Comparison of ENCODE assay signal across 8 mouse cellular contexts in the genomic region with DNA sequence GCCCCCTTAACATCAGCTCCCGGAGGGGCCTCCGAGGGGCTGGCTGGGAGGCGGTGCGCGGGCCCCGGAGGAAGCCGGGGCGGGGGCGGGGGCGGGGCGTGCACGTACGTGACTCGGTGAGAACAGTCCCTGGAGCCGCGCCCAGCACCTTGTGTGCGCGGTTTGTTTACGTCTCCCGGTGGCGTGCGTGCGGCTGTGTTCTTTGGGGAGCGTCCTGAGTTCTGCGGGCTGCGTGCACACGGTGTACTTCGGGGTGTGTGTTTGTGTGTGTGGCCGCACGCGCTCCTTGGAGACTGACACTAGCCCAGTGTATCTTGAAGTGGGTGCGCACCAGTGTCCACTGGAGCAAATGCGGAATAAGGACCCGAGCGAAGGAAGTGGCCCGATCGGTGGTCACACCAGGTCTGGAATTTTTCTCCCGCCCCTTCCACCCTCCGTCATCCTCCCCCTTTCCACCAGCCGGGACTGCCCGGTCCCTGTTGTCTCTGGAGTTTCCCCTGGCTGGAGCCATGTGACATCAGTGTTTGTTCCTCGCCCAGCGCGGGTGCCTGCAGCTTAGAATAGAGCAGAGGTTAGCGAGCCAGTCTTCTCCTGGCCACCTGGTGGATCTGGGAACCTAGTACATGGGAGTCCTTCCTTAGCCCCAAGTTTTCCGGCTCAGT. TPM values are rescaled to one million over a fixed set of nuclear protein-coding genes. Genes with fewer than 3 reads are reported as not detected.
A peak's percentile ranks its signal among the peaks of the same experiment; 100 is the strongest.
DNase-seq lines count a peak whose midpoint lies in the region; ATAC-seq and TF ChIP-seq lines count a peak whose summit lies in the region.

No protein-coding gene starts in this region.

- peak; percentile 80 for DNase-seq in adipocyte (ENCODE audit: low spot score)
- DNase-seq in kidney, postnatal 10 days = peak; percentile 79
- peak; percentile 83 to 87 for DNase-seq in lung, postnatal 4 days
- DNase-seq in skeletal muscle tissue, adult 2 months (ENCODE audit: low read depth, low spot score) = peak; percentile 56
- DNase-seq in frontal cortex, postnatal 14 days (ENCODE audit: low spot score in 2 of 2) = no peak

- ATAC-seq in embryonic facial prominence, embryonic 15.5 days (ENCODE audit: insufficient number of reproducible peaks, low FRiP score, low TSS enrichment, low read depth) = peak; percentile 84
- peak; percentile 88 for ATAC-seq in heart, embryonic 16.5 days (replicated peaks; ENCODE audit: extremely low read depth, insufficient read depth, low FRiP score)

- H3K4me2 ChIP-seq in embryonic facial prominence, embryonic 15.5 days (replicated peaks) = peak overlapping the region; percentile 91
- peak overlapping the region; percentile 69 for H3K4me2 ChIP-seq in heart, embryonic 16.5 days (ENCODE audit: low read depth, low read length)

- H3K27ac ChIP-seq in ES-Bruce4 (ENCODE audit: insufficient read depth, low read length) = no peak overlapping the region; the same call in 1 of the 2 replicates
- peak overlapping the region; percentile 98 for H3K27ac ChIP-seq in embryonic facial prominence, embryonic 15.5 days (replicated peaks)
- peak overlapping the region; percentile 99 for H3K27ac ChIP-seq in heart, embryonic 16.5 days (ENCODE audit: low read length)

- 1% methylated on average over 46 of the region's 46 CpGs for WGBS in embryonic facial prominence, embryonic 15.5 days
- WGBS in heart, embryonic 16.5 days = under 1% methylated on average over 42 of the region's 46 CpGs

- 0 out of 2 replicates have a peak, but pooled peaks have one; percentile 5 for TF ChIP-seq EP300 in ES-Bruce4 (IDR thresholded peaks at IDR 0.05; ENCODE audit: insufficient read depth, low read depth, low read length)

- peaks cover 4% of the 10 kb centered on the region for H3K4me1 ChIP-seq in ES-Bruce4 (ENCODE audit: control insufficient read depth, insufficient read depth, low read length)
- peaks cover 29% of the 10 kb centered on the region for H3K4me1 ChIP-seq in embryonic facial prominence, embryonic 15.5 days
- H3K4me1 ChIP-seq in heart, embryonic 16.5 days (ENCODE audit: control insufficient read depth, insufficient read depth, low read length) = peaks cover 34% of the 10 kb centered on the region

- no peak for TF ChIP-seq POLR2A in ES-Bruce4 (IDR thresholded peaks at IDR 0.05; ENCODE audit: insufficient read depth, low read length)

- peak overlapping the region; percentile 73 for H3K4me3 ChIP-seq in ES-Bruce4 (ENCODE audit: low read depth, low read length)
- H3K4me3 ChIP-seq in embryonic facial prominence, embryonic 15.5 days (replicated peaks) = peak overlapping the region; percentile 81
- peak overlapping the region; percentile 76 for H3K4me3 ChIP-seq in heart, embryonic 16.5 days (ENCODE audit: low read length)

- no peaks in the 10 kb centered on the region for H3K36me3 ChIP-seq in ES-Bruce4 (ENCODE audit: control insufficient read depth, insufficient read depth, low read length, poor library complexity, severe bottlenecking)
- H3K36me3 ChIP-seq in embryonic facial prominence, embryonic 15.5 days = no peaks in the 10 kb centered on the region
- H3K36me3 ChIP-seq in heart, embryonic 16.5 days (ENCODE audit: control insufficient read depth, insufficient read depth) = no peaks in the 10 kb centered on the region

- no peaks in the 10 kb centered on the region for H3K9me3 ChIP-seq in ES-Bruce4 (replicated peaks; ENCODE audit: control insufficient read depth, insufficient read depth, low read length, poor library complexity, severe bottlenecking)
- no peaks in the 10 kb centered on the region for H3K9me3 ChIP-seq in embryonic facial prominence, embryonic 15.5 days (replicated peaks)
- no peaks in the 10 kb centered on the region for H3K9me3 ChIP-seq in heart, embryonic 16.5 days (replicated peaks; ENCODE audit: control insufficient read depth, low read length)

- TF ChIP-seq CTCF in ES-Bruce4 (IDR thresholded peaks at IDR 0.05; ENCODE audit: low read depth, low read length) = no peak

- no peaks in the 10 kb centered on the region for H3K27me3 ChIP-seq in ES-Bruce4 (ENCODE audit: control insufficient read depth, insufficient read depth, low read length, poor library complexity, severe bottlenecking)
- no peaks in the 10 kb centered on the region for H3K27me3 ChIP-seq in embryonic facial prominence, embryonic 15.5 days
- no peaks in the 10 kb centered on the region for H3K27me3 ChIP-seq in heart, embryonic 16.5 days (ENCODE audit: control insufficient read depth, insufficient read depth, low read length)

- H3K9ac ChIP-seq in ES-Bruce4 (ENCODE audit: low read depth, poor library complexity, severe bottlenecking) = peak overlapping the region; percentile 68
- H3K9ac ChIP-seq in embryonic facial prominence, embryonic 15.5 days = peak overlapping the region; percentile 74
- H3K9ac ChIP-seq in heart, embryonic 16.5 days (ENCODE audit: low read length) = peak overlapping the region; percentile 90

RNA-seq across cellular contexts. Expression of gene Maff, which starts 1.6 kb away (rescaled TPM):
- 12.3 and 14.5 TPM in 2 replicates for polyA plus RNA-seq in ES-Bruce4 (2011; ENCODE audit: insufficient read depth, insufficient read length, low read depth, missing spikeins)
- polyA plus RNA-seq in embryonic facial prominence, embryonic 15.5 days (2015; fragmentation: Nextera tagmentation; extraction: Ambion mirVana) = 3.5 and 3.7 TPM in 2 replicates
- polyA plus RNA-seq in heart, embryonic 16.5 days (2015; fragmentation: Nextera tagmentation; extraction: Ambion mirVana) = 3.9 and 4.1 TPM in 2 replicates

RNA-seq across cellular contexts. Expression of gene Pla2g6, which starts 19.8 kb away (rescaled TPM):
- polyA plus RNA-seq in ES-Bruce4 (2011; ENCODE audit: insufficient read depth, insufficient read length, low read depth, missing spikeins) = 40.2 and 40.6 TPM in 2 replicates
- 16.2 and 17.0 TPM in 2 replicates for polyA plus RNA-seq in embryonic facial prominence, embryonic 15.5 days (2015; fragmentation: Nextera tagmentation; extraction: Ambion mirVana)
- polyA plus RNA-seq in heart, embryonic 16.5 days (2015; fragmentation: Nextera tagmentation; extraction: Ambion mirVana) = 12.1 and 13.7 TPM in 2 replicates

RNA-seq across cellular contexts. Expression of gene Tmem184b, which starts 55.4 kb away (rescaled TPM):
- 50.7 and 59.6 TPM in 2 replicates for polyA plus RNA-seq in ES-Bruce4 (2011; ENCODE audit: insufficient read depth, insufficient read length, low read depth, missing spikeins)
- 87.4 and 92.8 TPM in 2 replicates for polyA plus RNA-seq in embryonic facial prominence, embryonic 15.5 days (2015; fragmentation: Nextera tagmentation; extraction: Ambion mirVana)
- 71.7 and 75.2 TPM in 2 replicates for polyA plus RNA-seq in heart, embryonic 16.5 days (2015; fragmentation: Nextera tagmentation; extraction: Ambion mirVana)

Comparison
In these comparisons a context has a peak if more than half of its experiments do, and no peak if none do; other contexts are left out.
1. DNase-seq: peak in adipocyte (single experiment), kidney, postnatal 10 days (single experiment), lung, postnatal 4 days (2 of 2) and skeletal muscle tissue, adult 2 months (single experiment); none in frontal cortex, postnatal 14 days (0 of 2).
2. Peak in every context shown above with its lines, with median percentiles within 50 percentile points of each other: H3K4me3 ChIP-seq and H3K9ac ChIP-seq.